Mouse (Mus musculus) kidney, embryonic 14.5 days (tissue): ENCODE data around the gene Inhbb. TPM values are rescaled to one million over a fixed set of nuclear protein-coding genes. Genes with fewer than 3 reads are reported as not detected.

ENCODE experiments used
- ATAC-seq: fragments of 200-750 bp; cut with Nextera tagmentation; 2 replicates; pipeline ENCODE4 v1.8.0; 2017; ENCODE audit warnings: moderate number of reproducible peaks, mild to moderate bottlenecking, moderate TSS enrichment, moderate library complexity; ENCODE audit not compliant: low FRiP score, low TSS enrichment
- H3K27ac ChIP-seq: fragments of 300-500 bp; sonication (generic); 2 replicates; pipeline ENCODE4 v1.5.1; 2014; ENCODE audit warnings: low read depth, mild to moderate bottlenecking, low read length, moderate library complexity, mixed read lengths
- H3K27me3 ChIP-seq: fragments of 300-500 bp; sonication (generic); 2 replicates; pipeline ENCODE4 v1.6.1; 2014; ENCODE audit warnings: mild to moderate bottlenecking, low read length; ENCODE audit not compliant: control insufficient read depth, insufficient read depth
- H3K36me3 ChIP-seq: fragments of 300-500 bp; sonication (generic); 2 replicates; pipeline ENCODE4 v1.6.1; 2014; ENCODE audit warnings: low read length, mixed read lengths; ENCODE audit not compliant: control insufficient read depth, insufficient read depth
- H3K4me1 ChIP-seq: fragments of 300-500 bp; sonication (generic); 2 replicates; pipeline ENCODE4 v1.6.1; 2014; ENCODE audit warnings: low read length, mixed read lengths; ENCODE audit not compliant: control insufficient read depth, insufficient read depth
- H3K4me2 ChIP-seq: fragments of 300-500 bp; sonication (generic); replicated peaks from 2 replicates; pipeline ENCODE4 v1.6.1; 2014; ENCODE audit warnings: low read depth, mild to moderate bottlenecking, low read length
- H3K4me3 ChIP-seq: fragments of 300-500 bp; sonication (generic); 2 replicates; pipeline ENCODE4 v1.5.1; 2014; ENCODE audit warnings: mild to moderate bottlenecking, low read length
- H3K9ac ChIP-seq: fragments of 300-500 bp; sonication (generic); 2 replicates; pipeline ENCODE4 v1.6.1; 2014; ENCODE audit warnings: low read depth, mild to moderate bottlenecking, low read length, moderate library complexity
- H3K9me3 ChIP-seq: fragments of 300-500 bp; sonication (generic); 2 replicates; pipeline ENCODE4 v1.6.1; 2016; ENCODE audit warnings: low read length; ENCODE audit not compliant: control insufficient read depth
- WGBS: fragments of 180-500 bp; shearing (Covaris S2); extraction: QIAGEN DNeasy Blood & Tissue Kit; methylation state at CpG from one replicate; pipeline ENCODE4 v1.1.7; 2014; 5-methylcytosine and 5-hydroxymethylcytosine counted together
- polyA plus RNA-seq: library from polyadenylated mRNA; unstranded; fragments of >200 nt; fragmentation: Nextera tagmentation; extraction: Ambion mirVana; gene quantifications from 2 replicates; pipeline ENCODE4 v1.2.1, GENCODE M21; 2014

The Inhbb gene
- polyA plus RNA-seq, 1 experiment from 2014 or later: 0.16 TPM

- Histone ChIP-seq H3K27me3 (no peaks in the 10 kb centered on the region), H3K27ac (no peak overlapping the region), H3K9me3 (no peaks in the 10 kb centered on the region), H3K36me3 (no peaks in the 10 kb centered on the region), H3K4me3 (no peak overlapping the region), H3K4me2 (no peak overlapping the region), H3K9ac (no peak overlapping the region), H3K4me1 (no peaks in the 10 kb centered on the region)
- WGBS: 81% methylated on average over 10 of the region's 10 CpGs
- ATAC-seq: no peak
These were observed 28.8 kb upstream of the Inhbb start for GRCm38 (mm10) chr1:119450651-119451345.

GRCm38 (mm10) chr1:119446753-119447283 lies 24.8 kb upstream of the Inhbb start:
- no peak overlapping the region for H3K27ac ChIP-seq
- H3K9me3 ChIP-seq: no peaks in the 10 kb centered on the region
- ATAC-seq: no peak

GRCm38 (mm10) chr1:119443591-119444350 lies 21.7 kb upstream of the Inhbb start:
- H3K4me2 ChIP-seq: no peak overlapping the region
- no peaks in the 10 kb centered on the region for H3K9me3 ChIP-seq
- no peaks in the 10 kb centered on the region for H3K4me1 ChIP-seq
- H3K9ac ChIP-seq: no peak overlapping the region
- WGBS: 88% methylated on average over 21 of the region's 21 CpGs
- H3K27ac ChIP-seq: no peak overlapping the region
- H3K27me3 ChIP-seq: no peaks in the 10 kb centered on the region
- H3K4me3 ChIP-seq: no peak overlapping the region
- ATAC-seq: no peak
- no peaks in the 10 kb centered on the region for H3K36me3 ChIP-seq

More at GRCm38 (mm10) chr1:119446753-119447283, 24.8 kb upstream of the Inhbb start:
- Histone ChIP-seq H3K4me3 (no peak overlapping the region), H3K4me1 (no peaks in the 10 kb centered on the region), H3K27me3 (no peaks in the 10 kb centered on the region), H3K36me3 (no peaks in the 10 kb centered on the region), H3K4me2 (no peak overlapping the region), H3K9ac (no peak overlapping the region)
- WGBS: 57% methylated on average over 10 of the region's 10 CpGs

- no peaks in the 10 kb centered on the region for H3K4me1 ChIP-seq
- no peak for ATAC-seq
- H3K9ac ChIP-seq: no peak overlapping the region
- H3K9me3 ChIP-seq: no peaks in the 10 kb centered on the region
- no peak overlapping the region for H3K4me2 ChIP-seq
- no peak overlapping the region for H3K27ac ChIP-seq
- H3K36me3 ChIP-seq: no peaks in the 10 kb centered on the region
- no peak overlapping the region for H3K4me3 ChIP-seq
- WGBS: 89% methylated on average over 9 of the region's 9 CpGs
- no peaks in the 10 kb centered on the region for H3K27me3 ChIP-seq
These were observed 20.9 kb upstream of the Inhbb start for GRCm38 (mm10) chr1:119442901-119443300.

GRCm38 (mm10) chr1:119438105-119438637 lies 16.1 kb upstream of the Inhbb start:
- Histone ChIP-seq H3K27me3 (no peaks in the 10 kb centered on the region), H3K36me3 (no peaks in the 10 kb centered on the region), H3K27ac (no peak overlapping the region), H3K9ac (no peak overlapping the region), H3K4me2 (no peak overlapping the region), H3K9me3 (0 out of 2 replicates have a peak, but pooled peaks cover 3% of the 10 kb centered on the region), H3K4me3 (no peak overlapping the region), H3K4me1 (no peaks in the 10 kb centered on the region)
- no peak for ATAC-seq
- WGBS: 89% methylated on average over 9 of the region's 9 CpGs

- 78% methylated on average over 6 of the region's 6 CpGs for WGBS
- ATAC-seq: no peak
- Histone ChIP-seq H3K27ac (no peak overlapping the region), H3K27me3 (no peaks in the 10 kb centered on the region), H3K36me3 (no peaks in the 10 kb centered on the region), H3K9me3 (0 out of 2 replicates have a peak, but pooled peaks cover 3% of the 10 kb centered on the region), H3K4me1 (no peaks in the 10 kb centered on the region), H3K4me3 (no peak overlapping the region), H3K4me2 (no peak overlapping the region), H3K9ac (no peak overlapping the region)
These were observed 15.4 kb upstream of the Inhbb start for GRCm38 (mm10) chr1:119437401-119437800.

- Histone ChIP-seq H3K9ac (no peak overlapping the region), H3K9me3 (no peaks in the 10 kb centered on the region), H3K36me3 (no peaks in the 10 kb centered on the region), H3K4me2 (no peak overlapping the region), H3K27ac (no peak overlapping the region), H3K4me1 (peaks cover 16% of the 10 kb centered on the region), H3K27me3 (peaks cover 50% of the 10 kb centered on the region), H3K4me3 (no peak overlapping the region)
- ATAC-seq: no peak
- WGBS: 7% methylated on average over 6 of the region's 6 CpGs
These were observed 2.3 kb upstream of the Inhbb start for GRCm38 (mm10) chr1:119424141-119424860.

GRCm38 (mm10) chr1:119423510-119423909 lies 1.5 kb upstream of the Inhbb start:
- Histone ChIP-seq H3K4me3 (no peak overlapping the region), H3K36me3 (no peaks in the 10 kb centered on the region), H3K4me2 (no peak overlapping the region), H3K4me1 (peaks cover 16% of the 10 kb centered on the region), H3K9ac (no peak overlapping the region), H3K27ac (no peak overlapping the region), H3K9me3 (no peaks in the 10 kb centered on the region), H3K27me3 (peaks cover 58% of the 10 kb centered on the region)
- WGBS: 5% methylated on average over 14 of the region's 14 CpGs
- ATAC-seq: no peak
